Mouse (Mus musculus): ENCODE data around the gene Gm2000. TPM values are rescaled to one million over a fixed set of nuclear protein-coding genes. Genes with fewer than 3 reads are reported as not detected.

Gm2000 gene
- total and polyA plus RNA-seq, 3 experiments = 475 to 2,494 (median 1,655) TPM

GRCm38 (mm10) chr1:156352466-156352865 lies 13.4 kb upstream of the Gm2000 start:
- in situ Hi-C loops (cut with MboI; ENCODE audit: low pct_ligation_motif_present, low pct_unique_long_range_greater_than_20kb, low sequenced_read_pairs) = no loop called here
- Histone ChIP-seq H3K9me3 (replicated peaks; ENCODE audit: low read length) (peaks cover 8% of the 10 kb centered on the region), H3K27me3 (replicated peaks) (no peaks in the 10 kb centered on the region), H3K4me1 (ENCODE audit: control insufficient read depth in 1 of 2, insufficient read depth in 2 of 2) (no peaks in the 10 kb centered on the region), H3K79me2 (replicated peaks; ENCODE audit: control insufficient read depth, extremely low read depth, insufficient read depth, poor library complexity, severe bottlenecking) (no peaks in the 10 kb centered on the region), H3K4me2 (ENCODE audit: insufficient read depth, low read depth, poor library complexity, severe bottlenecking) (no peak overlapping the region), H3K9ac (ENCODE audit: insufficient read depth, low read depth) (no peak overlapping the region), H3K36me3 (replicated peaks in 1 of 2; ENCODE audit: control insufficient read depth in 1 of 2, insufficient read depth in 1 of 2, low read length in 1 of 2) (no peaks in the 10 kb centered on the region), H3K27ac (ENCODE audit: insufficient read depth, low read depth) (no peak overlapping the region), H3K4me3 (replicated peaks in 1 of 3; ENCODE audit: low read depth in 2 of 3, low read length in 2 of 3, poor library complexity in 1 of 3) (no peak overlapping the region)
- dilution Hi-C loops (cut with MboI; ENCODE audit: extremely low pct_ligation_motif_present, extremely low pct_unique_long_range_greater_than_20kb, low sequenced_read_pairs) = no loop called here
- no peak for DNase-seq (ENCODE audit: extremely low read depth)
- no peak for TF ChIP-seq JUND (conservative IDR thresholded peaks at IDR 0.05; ENCODE audit: low read depth, low read length)
- no peak for TF ChIP-seq ETS1 (conservative IDR thresholded peaks at IDR 0.05; ENCODE audit: low read depth, low read length)
- no peak for TF ChIP-seq NRF1 (IDR thresholded peaks at IDR 0.05; ENCODE audit: low read depth, low read length)
- TF ChIP-seq ELF1 (IDR thresholded peaks at IDR 0.05; ENCODE audit: low read depth, low read length) = no peak
- TF ChIP-seq ZC3H11A (IDR thresholded peaks at IDR 0.05; ENCODE audit: low read depth, low read length) = no peak
- no peak for TF ChIP-seq MAZ (IDR thresholded peaks at IDR 0.05; ENCODE audit: low read depth, low read length)
- no peak for TF ChIP-seq UBTF (IDR thresholded peaks at IDR 0.05; ENCODE audit: low read depth, low read length)
- TF ChIP-seq MYC (IDR thresholded peaks at IDR 0.05; ENCODE audit: low read depth, low read length) = no peak
- TF ChIP-seq POLR2A (IDR thresholded peaks at IDR 0.05; ENCODE audit: low read depth, low read length) = no peak
- TF ChIP-seq CTCF (conservative IDR thresholded peaks at IDR 0.05 in 1 of 2, IDR thresholded peaks at IDR 0.05 in 1 of 2; ENCODE audit: low read depth in 2 of 2, low read length in 2 of 2) = no peak
- no peak for TF ChIP-seq E2F4 (IDR thresholded peaks at IDR 0.05; ENCODE audit: insufficient replicate concordance, low read depth, low read length)
- no peak for TF ChIP-seq CHD2 (IDR thresholded peaks at IDR 0.05; ENCODE audit: low read length)
- TF ChIP-seq CHD1 (IDR thresholded peaks at IDR 0.05; ENCODE audit: low read depth, low read length) = no peak
- no peak for TF ChIP-seq MAFK (IDR thresholded peaks at IDR 0.05; ENCODE audit: insufficient replicate concordance, low read length)
- no peak for TF ChIP-seq JUN (IDR thresholded peaks at IDR 0.05; ENCODE audit: insufficient read depth, low read depth, low read length)

- Histone ChIP-seq H3K4me2 (ENCODE audit: insufficient read depth, low read depth, poor library complexity, severe bottlenecking) (no peak overlapping the region), H3K27me3 (replicated peaks) (no peaks in the 10 kb centered on the region), H3K4me1 (ENCODE audit: control insufficient read depth in 1 of 2, insufficient read depth in 2 of 2) (no peaks in the 10 kb centered on the region), H3K79me2 (replicated peaks; ENCODE audit: control insufficient read depth, extremely low read depth, insufficient read depth, poor library complexity, severe bottlenecking) (no peaks in the 10 kb centered on the region), H3K4me3 (replicated peaks in 1 of 3; ENCODE audit: low read depth in 2 of 3, low read length in 2 of 3, poor library complexity in 1 of 3) (no peak overlapping the region), H3K27ac (ENCODE audit: insufficient read depth, low read depth) (no peak overlapping the region), H3K9me3 (replicated peaks; ENCODE audit: low read length) (peaks cover 5% of the 10 kb centered on the region), H3K9ac (ENCODE audit: insufficient read depth, low read depth) (no peak overlapping the region), H3K36me3 (replicated peaks in 1 of 2; ENCODE audit: control insufficient read depth in 1 of 2, insufficient read depth in 1 of 2, low read length in 1 of 2) (no peaks in the 10 kb centered on the region)
- dilution Hi-C loops (cut with MboI; ENCODE audit: extremely low pct_ligation_motif_present, extremely low pct_unique_long_range_greater_than_20kb, low sequenced_read_pairs) = no loop called here
- no peak for TF ChIP-seq NELFE (IDR thresholded peaks at IDR 0.05; ENCODE audit: low read depth, low read length)
- peak in 1 of 2 experiments; percentile 13; a peak in 1 of 4 replicates for TF ChIP-seq CTCF (conservative IDR thresholded peaks at IDR 0.05 in 1 of 2, IDR thresholded peaks at IDR 0.05 in 1 of 2; ENCODE audit: low read depth in 2 of 2, low read length in 2 of 2)
- TF ChIP-seq SMC3 (IDR thresholded peaks at IDR 0.05; ENCODE audit: low read depth, low read length) = no peak
- no peak for TF ChIP-seq ZNF384 (IDR thresholded peaks at IDR 0.05; ENCODE audit: low read depth, low read length)
- TF ChIP-seq E2F4 (IDR thresholded peaks at IDR 0.05; ENCODE audit: insufficient replicate concordance, low read depth, low read length) = no peak
- TF ChIP-seq MAZ (IDR thresholded peaks at IDR 0.05; ENCODE audit: low read depth, low read length) = no peak
- no peak for DNase-seq (ENCODE audit: extremely low read depth)
- in situ Hi-C loops (cut with MboI; ENCODE audit: low pct_ligation_motif_present, low pct_unique_long_range_greater_than_20kb, low sequenced_read_pairs) = no loop called here
Observed at GRCm38 (mm10) chr1:156381217-156381616, 15.4 kb downstream of the Gm2000 start.

Data from CH12.LX (cell line).